Mouse (Mus musculus) left cerebral cortex, postnatal 10 days (tissue): ENCODE results near the gene B3gat2. TPM values are rescaled to one million over a fixed set of nuclear protein-coding genes. Genes with fewer than 3 reads are reported as not detected.

Experiments
- total RNA-seq, 2 experiments: library from RNA; stranded (reverse); gene quantifications; 2 replicates each; pipeline ENCODE4 v1.2.3; 2021

B3gat2 gene
- total RNA-seq, 2 experiments from 2014 or later = 14.7 to 17.1 TPM

Other genes with a start within 250 kb of the B3gat2 start
- 100 to 1,000 TPM; 223 to 237 TPM for gene Smap1, start 160.6 kb downstream of the B3gat2 start, total RNA-seq
- 10 to 100 TPM; 47.7 to 51.4 TPM for gene Sdhaf4, start 243.9 kb downstream of the B3gat2 start, total RNA-seq